Mouse (Mus musculus) spleen, adult 2 months (tissue): ENCODE results near the gene Mb21d2. TPM values are rescaled to one million over a fixed set of nuclear protein-coding genes. Genes with fewer than 3 reads are reported as not detected.

Experiments used
- DNase-seq, 2 experiments: peaks; one replicate each; pipeline versions ENCODE4 v3.0.0 to v3.0.0-alpha.2; 2012 to 2021; ENCODE audit warnings: low spot score in 2 of 2, low read depth in 1 of 2
- H3K27ac ChIP-seq: fragments of 200-500 bp; 2 replicates; pipeline ENCODE4 v1.5.1; 2012; ENCODE audit warnings: low read length, inconsistent platforms; ENCODE audit not compliant: insufficient read depth
- H3K27me3 ChIP-seq: fragments of 200-500 bp; 2 replicates; pipeline ENCODE4 v1.6.1; 2012; ENCODE audit warnings: mild to moderate bottlenecking, moderate library complexity, low read length, inconsistent platforms; ENCODE audit not compliant: control insufficient read depth, insufficient read depth
- H3K36me3 ChIP-seq: fragments of 200-500 bp; 2 replicates; pipeline ENCODE4 v1.6.1; 2012; ENCODE audit warnings: mild to moderate bottlenecking, low read length, inconsistent platforms; ENCODE audit not compliant: control insufficient read depth, insufficient read depth
- H3K4me1 ChIP-seq: fragments of 200-500 bp; 2 replicates; pipeline ENCODE4 v1.6.1; 2011; ENCODE audit warnings: inconsistent platforms; ENCODE audit not compliant: control insufficient read depth, insufficient read depth, insufficient read length
- H3K4me3 ChIP-seq: fragments of 200-500 bp; 2 replicates; pipeline ENCODE4 v1.5.1; 2011; ENCODE audit warnings: mild to moderate bottlenecking, inconsistent platforms; ENCODE audit not compliant: insufficient read depth, insufficient read length; ENCODE audit errors: extremely low read depth
- CTCF ChIP-seq: fragments of 200-500 bp; IDR thresholded peaks from 2 replicates; pipeline ENCODE4 v1.5.1; 2011; ENCODE audit warnings: mild to moderate bottlenecking, inconsistent platforms; ENCODE audit not compliant: insufficient read depth, insufficient read length, insufficient replicate concordance; ENCODE audit errors: extremely low read depth
- POLR2A ChIP-seq: fragments of 200-500 bp; IDR thresholded peaks from 2 replicates; pipeline ENCODE4 v1.6.1; 2011; ENCODE audit warnings: low read depth, low read length, inconsistent platforms
- WGBS: fragments of 180-500 bp; shearing (Covaris S2); methylation state at CpG from one replicate; pipeline ENCODE4 v1.1.7; 2018; 5-methylcytosine and 5-hydroxymethylcytosine counted together
- polyA plus RNA-seq: library from polyadenylated mRNA; depleted of rRNA; stranded (reverse); fragments of >200 nt; gene quantifications from 2 replicates; pipeline ENCODE4 v1.2.3, GENCODE M21; 2012; rRNA removed

The Mb21d2 gene
- 1.1 and 1.4 TPM in 2 replicates for polyA plus RNA-seq

GRCm38 (mm10) chr16:28928815-28929685 is at the start of gene Mb21d2:
Mb21d2 (minus strand) TSS chr16:28929673.
- no peaks in the 10 kb centered on the region; the same call in 1 of the 2 replicates for H3K4me1 ChIP-seq
- no peak for DNase-seq
- H3K27ac ChIP-seq = no peak within 1 kb of the TSS
- peaks cover 11% of the 10 kb centered on the region; the same call in 1 of the 2 replicates for H3K27me3 ChIP-seq
- TF ChIP-seq POLR2A (no peak), CTCF (no peak)
- WGBS = 1% methylated on average over 69 of the region's 73 CpGs
- H3K4me3 ChIP-seq = peak within 1 kb of the TSS; percentile 42
- no peaks in the 10 kb centered on the region for H3K36me3 ChIP-seq

DNA sequence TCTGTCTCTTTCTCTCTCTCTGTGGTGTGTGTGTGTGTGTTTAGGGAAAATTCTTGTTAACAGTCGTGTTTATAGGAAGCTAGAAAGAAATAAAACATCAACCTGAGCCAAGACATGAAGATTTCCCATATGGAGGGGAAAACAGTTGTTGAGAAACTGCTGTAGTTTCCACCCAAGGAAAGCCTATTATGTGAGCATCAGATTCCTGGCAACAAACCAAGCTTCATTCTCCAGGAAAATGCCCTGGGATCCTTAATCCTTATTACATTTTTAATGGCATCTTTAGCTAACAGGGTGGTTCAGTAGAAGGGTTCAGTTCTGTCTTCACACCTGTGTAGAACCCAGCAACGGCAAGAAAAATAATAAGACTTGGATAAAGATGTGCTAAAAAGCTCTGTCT is 36.8 kb upstream of the Mb21d2 start:
- Histone ChIP-seq H3K27me3 (no peaks in the 10 kb centered on the region), H3K36me3 (no peaks in the 10 kb centered on the region), H3K4me3 (no peak overlapping the region), H3K4me1 (no peaks in the 10 kb centered on the region), H3K27ac (no peak overlapping the region)
- TF ChIP-seq CTCF = no peak
- no peak for TF ChIP-seq POLR2A
- DNase-seq = no peak
- 54% methylated on average over 2 of the region's 2 CpGs for WGBS

DNA sequence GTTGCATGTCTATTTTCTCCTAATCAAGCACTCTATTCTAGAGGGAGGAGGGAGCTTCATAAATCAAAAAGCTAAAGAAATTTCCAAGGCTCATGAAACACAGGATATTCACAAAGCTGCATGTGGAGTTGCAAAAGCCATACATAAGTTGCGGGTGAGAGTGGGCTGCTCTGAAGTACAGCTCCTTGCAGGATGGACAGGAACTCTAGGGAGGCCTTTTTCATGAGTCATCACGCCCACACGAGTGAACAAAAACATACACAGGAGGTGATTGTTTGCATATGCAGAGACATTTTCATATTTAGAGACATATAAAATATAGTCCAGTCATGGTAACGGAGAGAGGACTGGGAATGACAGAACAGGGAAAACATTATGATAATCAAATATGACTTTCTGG is 34.6 kb upstream of the Mb21d2 start:
- no peaks in the 10 kb centered on the region for H3K27me3 ChIP-seq
- TF ChIP-seq POLR2A = no peak
- no peak for TF ChIP-seq CTCF
- 67% methylated on average over 4 of the region's 4 CpGs for WGBS
- no peak for DNase-seq
- H3K4me1 ChIP-seq = no peaks in the 10 kb centered on the region
- H3K36me3 ChIP-seq = no peaks in the 10 kb centered on the region
- H3K4me3 ChIP-seq = no peak overlapping the region
- H3K27ac ChIP-seq = no peak overlapping the region

DNA sequence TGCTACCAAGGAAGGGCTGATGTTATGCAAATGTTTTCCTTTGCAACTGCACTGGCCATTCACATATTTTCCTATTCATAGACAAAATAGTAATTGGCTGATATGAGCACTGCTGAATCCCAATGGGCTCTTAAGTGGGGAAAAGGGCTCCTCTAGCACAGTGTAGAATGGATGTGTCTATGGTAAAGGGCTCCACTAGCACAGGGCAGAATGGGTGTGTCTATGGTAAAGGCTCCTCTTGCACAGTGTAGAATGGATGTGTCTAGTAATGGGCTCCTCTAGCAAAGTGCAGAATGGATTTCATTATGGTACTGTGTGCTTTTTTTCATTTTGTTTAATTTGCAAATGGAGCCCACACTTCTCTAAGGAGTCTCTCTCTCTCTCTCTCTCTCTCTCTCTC is 33.5 kb upstream of the Mb21d2 start:
- Histone ChIP-seq H3K4me3 (no peak overlapping the region), H3K36me3 (no peaks in the 10 kb centered on the region), H3K4me1 (no peaks in the 10 kb centered on the region), H3K27ac (no peak overlapping the region), H3K27me3 (no peaks in the 10 kb centered on the region)
- no peak for TF ChIP-seq POLR2A
- TF ChIP-seq CTCF = no peak
- no peak for DNase-seq

GRCm38 (mm10) chr16:28949810-28950209 is 20.3 kb upstream of the Mb21d2 start:
- Histone ChIP-seq H3K4me3 (no peak overlapping the region), H3K27ac (no peak overlapping the region), H3K27me3 (no peaks in the 10 kb centered on the region), H3K4me1 (no peaks in the 10 kb centered on the region), H3K36me3 (no peaks in the 10 kb centered on the region)
- WGBS = 83% methylated on average over 5 of the region's 5 CpGs
- DNase-seq = no peak
- no peak for TF ChIP-seq CTCF
- no peak for TF ChIP-seq POLR2A

GRCm38 (mm10) chr16:28943254-28943653 is 13.8 kb upstream of the Mb21d2 start:
- Histone ChIP-seq H3K36me3 (no peaks in the 10 kb centered on the region), H3K27me3 (no peaks in the 10 kb centered on the region), H3K4me1 (no peaks in the 10 kb centered on the region), H3K4me3 (no peak overlapping the region), H3K27ac (no peak overlapping the region)
- no peak for DNase-seq
- no peak for TF ChIP-seq POLR2A
- TF ChIP-seq CTCF = no peak
- WGBS = 89% methylated on average over 2 of the region's 2 CpGs

GRCm38 (mm10) chr16:28936181-28936792 is 6.8 kb upstream of the Mb21d2 start:
- Histone ChIP-seq H3K4me1 (no peaks in the 10 kb centered on the region), H3K27me3 (no peaks in the 10 kb centered on the region), H3K36me3 (no peaks in the 10 kb centered on the region), H3K4me3 (no peak overlapping the region), H3K27ac (no peak overlapping the region)
- no peak for TF ChIP-seq POLR2A
- no peak for TF ChIP-seq CTCF
- WGBS = 83% methylated on average over 7 of the region's 7 CpGs
- no peak for DNase-seq
